Mouse (Mus musculus): ENCODE results near the gene Sfi1. TPM values are rescaled to one million over a fixed set of nuclear protein-coding genes. Genes with fewer than 3 reads are reported as not detected.
A peak's percentile ranks its signal among the peaks of the same experiment; 100 is the strongest.
"Not testable (repeated sequence)": the region's sequence is repeated elsewhere in the genome, so short reads cannot be mapped to it uniquely, and the experiment has no call there.

Sfi1 gene
- total and polyA plus RNA-seq, 3 experiments, result 49.8 to 180 (median 83.6) TPM

DNA sequence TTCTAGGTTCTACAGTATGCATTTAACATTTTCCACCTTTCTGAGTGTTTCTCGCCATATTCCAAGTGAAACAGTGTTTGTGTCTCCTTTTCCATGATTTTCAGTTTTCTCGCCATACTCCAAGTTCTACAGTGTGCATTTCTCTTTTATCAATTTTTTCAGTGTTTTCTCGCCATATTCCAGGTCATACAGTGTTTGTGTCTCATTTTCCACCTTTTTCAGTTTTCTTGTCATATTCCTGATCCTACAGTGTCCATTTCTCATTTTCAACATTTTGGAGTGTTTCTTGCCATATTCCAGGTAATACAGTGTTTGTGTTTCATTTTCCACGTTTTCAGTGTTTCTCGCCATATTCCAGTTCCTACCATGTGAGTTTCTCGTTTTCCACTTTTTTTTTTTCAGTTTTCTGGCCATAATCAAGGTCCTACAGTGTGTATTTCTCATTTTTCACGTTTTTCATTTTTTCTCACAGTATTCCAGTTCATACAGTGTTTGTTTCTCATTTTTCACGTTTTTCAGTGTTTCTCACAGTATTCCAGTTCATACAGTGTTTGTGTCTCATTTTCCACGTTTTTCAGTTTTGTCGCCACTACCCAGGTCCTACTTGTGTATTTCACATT is 91.3 kb downstream of the Sfi1 start:
- peak; percentile 61 for DNase-seq (ENCODE audit: low read depth, low spot score)
- peaks cover 5% of the 10 kb centered on the region; the same call in 1 of the 2 replicates for H3K9me3 ChIP-seq (replicated peaks; ENCODE audit: insufficient read depth, low read length)
- H3K4me1 ChIP-seq (ENCODE audit: control insufficient read depth in 1 of 2, insufficient read depth in 2 of 2, low read length in 2 of 2), result peaks cover 0 to 5% of the 10 kb centered on the region in 2 experiments; a peak in 2 of 4 replicates
- no peak overlapping the region for H3K27ac ChIP-seq (ENCODE audit: control insufficient read depth, low read depth, low read length)
- H3K36me3 ChIP-seq (ENCODE audit: control insufficient read depth in 1 of 2, insufficient read depth in 2 of 2, low read length in 2 of 2), result peaks cover 0 to 8% of the 10 kb centered on the region in 2 experiments; a peak in 2 of 4 replicates
- no peak overlapping the region for H3K9ac ChIP-seq (ENCODE audit: control insufficient read depth, low read depth, low read length, poor library complexity, severe bottlenecking)
- TF ChIP-seq ZNF384 (IDR thresholded peaks at IDR 0.05; ENCODE audit: low read depth, low read length), result no peak
- no peak for TF ChIP-seq MAZ (IDR thresholded peaks at IDR 0.05; ENCODE audit: low read depth, low read length)
- 0 out of 2 replicates have a peak, but pooled peaks have one; percentile 14 for TF ChIP-seq SMC3 (IDR thresholded peaks at IDR 0.05; ENCODE audit: low read depth, low read length)
- TF ChIP-seq NRF1 (IDR thresholded peaks at IDR 0.05; ENCODE audit: insufficient read depth, low read depth, low read length, poor library complexity, severe bottlenecking), result no peak
- TF ChIP-seq CHD1 (IDR thresholded peaks at IDR 0.05; ENCODE audit: low read depth, low read length), result 0 out of 2 replicates have a peak, but pooled peaks have one; percentile 75
- no peak for TF ChIP-seq RCOR1 (IDR thresholded peaks at IDR 0.05; ENCODE audit: low read depth, low read length)
- TF ChIP-seq EP300 (IDR thresholded peaks at IDR 0.05; ENCODE audit: low read depth in 1 of 2, low read length in 2 of 2), result 0 out of 4 replicates have a peak, but pooled peaks of 1 of the 2 experiments have one; percentile 15
- no peak; the same call in 1 of the 2 replicates for TF ChIP-seq RAD21 (IDR thresholded peaks at IDR 0.05; ENCODE audit: low read depth, low read length)
- 0 out of 2 replicates have a peak, but pooled peaks have one; percentile 4 for TF ChIP-seq JUND (IDR thresholded peaks at IDR 0.05; ENCODE audit: low read depth, low read length)
- no peak for TF ChIP-seq HCFC1 (IDR thresholded peaks at IDR 0.05; ENCODE audit: low read depth, low read length)
- TF ChIP-seq E2F4 (IDR thresholded peaks at IDR 0.05; ENCODE audit: borderline replicate concordance, low read depth, low read length), result 0 out of 2 replicates have a peak, but pooled peaks have one; percentile 29
- TF ChIP-seq MAFK (IDR thresholded peaks at IDR 0.05; ENCODE audit: borderline replicate concordance, low read depth, low read length), result 0 out of 2 replicates have a peak, but pooled peaks have one; percentile 34
- TF ChIP-seq KAT2A (conservative IDR thresholded peaks at IDR 0.05; ENCODE audit: low read depth, low read length), result no peak
- no peaks in the 10 kb centered on the region; the same call in 1 of the 2 replicates for H3K79me2 ChIP-seq (ENCODE audit: control insufficient read depth, insufficient read depth, low read length, poor library complexity)
- no peaks in the 10 kb centered on the region for H3K27me3 ChIP-seq (ENCODE audit: control insufficient read depth in 1 of 2, insufficient read depth in 2 of 2, low read length in 2 of 2)
- no peak overlapping the region for H3K4me3 ChIP-seq (ENCODE audit: control insufficient read depth in 1 of 2, insufficient read depth in 1 of 2, low read depth in 2 of 2, low read length in 2 of 2)

DNA sequence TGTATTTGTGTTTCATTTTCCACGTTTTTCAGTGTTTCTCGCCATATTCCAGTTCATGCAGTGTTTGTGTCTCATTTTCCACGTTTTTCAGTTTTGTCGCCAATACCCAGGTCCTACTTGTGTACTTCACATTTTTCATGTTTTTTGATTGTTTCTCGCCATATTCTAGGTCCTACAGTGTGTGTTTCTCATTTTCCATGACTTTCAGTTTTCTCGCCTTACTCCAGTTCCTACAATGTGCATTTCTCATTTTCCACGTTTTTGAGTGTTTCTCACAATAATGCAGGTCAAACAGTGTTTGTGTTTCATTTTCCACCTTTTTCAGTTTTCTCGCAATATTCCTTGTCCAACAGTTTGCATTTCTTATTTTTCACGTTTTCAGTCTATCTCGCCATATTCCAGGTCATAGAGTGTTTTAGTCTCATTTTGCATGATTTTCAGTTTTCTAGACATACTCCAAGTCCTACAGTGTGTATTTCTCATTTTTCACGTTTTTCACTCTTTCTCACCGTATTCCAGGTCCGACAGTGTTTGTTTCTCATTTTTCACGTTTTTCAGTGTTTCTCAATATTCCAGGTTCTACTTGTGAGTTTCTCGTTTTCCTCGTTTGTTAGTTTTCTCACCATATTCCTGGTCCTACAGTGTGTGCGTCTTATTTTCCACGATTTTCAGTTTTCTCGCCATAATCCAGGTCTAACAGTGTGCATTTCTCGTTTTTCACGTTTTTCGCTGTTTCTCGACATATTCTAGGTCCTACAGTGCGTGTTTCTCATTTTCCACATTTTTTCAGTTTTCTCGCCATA is 92.0 kb downstream of the Sfi1 start:
- Histone ChIP-seq H3K36me3 (ENCODE audit: control insufficient read depth in 1 of 2, insufficient read depth in 2 of 2, low read length in 2 of 2) (peaks cover 0 to 6% of the 10 kb centered on the region in 2 experiments; a peak in 2 of 4 replicates), H3K27ac (ENCODE audit: control insufficient read depth, low read depth, low read length) (no peak overlapping the region), H3K9me3 (replicated peaks; ENCODE audit: insufficient read depth, low read length) (peaks cover 5% of the 10 kb centered on the region; the same call in 1 of the 2 replicates), H3K79me2 (ENCODE audit: control insufficient read depth, insufficient read depth, low read length, poor library complexity) (no peaks in the 10 kb centered on the region; the same call in 1 of the 2 replicates), H3K27me3 (ENCODE audit: control insufficient read depth in 1 of 2, insufficient read depth in 2 of 2, low read length in 2 of 2) (no peaks in the 10 kb centered on the region), H3K4me3 (ENCODE audit: control insufficient read depth in 1 of 2, insufficient read depth in 1 of 2, low read depth in 2 of 2, low read length in 2 of 2) (no peak overlapping the region), H3K9ac (ENCODE audit: control insufficient read depth, low read depth, low read length, poor library complexity, severe bottlenecking) (no peak overlapping the region), H3K4me1 (ENCODE audit: control insufficient read depth in 1 of 2, insufficient read depth in 2 of 2, low read length in 2 of 2) (peaks cover 0 to 2% of the 10 kb centered on the region in 2 experiments; a peak in 1 of 4 replicates)
- DNase-seq (ENCODE audit: low read depth, low spot score), result peak; percentile 72
- 0 out of 4 replicates have a peak, but pooled peaks of 1 of the 2 experiments have one; percentile 2 for TF ChIP-seq EP300 (IDR thresholded peaks at IDR 0.05; ENCODE audit: low read depth in 1 of 2, low read length in 2 of 2)
- TF ChIP-seq TAL1 (IDR thresholded peaks at IDR 0.05; ENCODE audit: low read length), result peak; percentile 22; the same call in 1 of the 2 replicates
- no peak for TF ChIP-seq CHD2 (IDR thresholded peaks at IDR 0.05; ENCODE audit: low read length)
- TF ChIP-seq MAX (IDR thresholded peaks at IDR 0.05; ENCODE audit: low read length), result 0 out of 2 replicates have a peak, but pooled peaks have one; percentile 24
- TF ChIP-seq ZKSCAN1 (IDR thresholded peaks at IDR 0.05; ENCODE audit: low read depth, low read length), result peak; percentile 46; the same call in 1 of the 2 replicates
- TF ChIP-seq POLR2AphosphoS5 (IDR thresholded peaks at IDR 0.05; ENCODE audit: borderline replicate concordance, low read depth, low read length), result no peak
- 0 out of 2 replicates have a peak, but pooled peaks have one; percentile 32 for TF ChIP-seq UBTF (IDR thresholded peaks at IDR 0.05; ENCODE audit: borderline replicate concordance, insufficient read depth, low read depth, low read length)
- 0 out of 2 replicates have a peak, but pooled peaks have one; percentile 9 for TF ChIP-seq JUND (IDR thresholded peaks at IDR 0.05; ENCODE audit: low read depth, low read length)

DNA sequence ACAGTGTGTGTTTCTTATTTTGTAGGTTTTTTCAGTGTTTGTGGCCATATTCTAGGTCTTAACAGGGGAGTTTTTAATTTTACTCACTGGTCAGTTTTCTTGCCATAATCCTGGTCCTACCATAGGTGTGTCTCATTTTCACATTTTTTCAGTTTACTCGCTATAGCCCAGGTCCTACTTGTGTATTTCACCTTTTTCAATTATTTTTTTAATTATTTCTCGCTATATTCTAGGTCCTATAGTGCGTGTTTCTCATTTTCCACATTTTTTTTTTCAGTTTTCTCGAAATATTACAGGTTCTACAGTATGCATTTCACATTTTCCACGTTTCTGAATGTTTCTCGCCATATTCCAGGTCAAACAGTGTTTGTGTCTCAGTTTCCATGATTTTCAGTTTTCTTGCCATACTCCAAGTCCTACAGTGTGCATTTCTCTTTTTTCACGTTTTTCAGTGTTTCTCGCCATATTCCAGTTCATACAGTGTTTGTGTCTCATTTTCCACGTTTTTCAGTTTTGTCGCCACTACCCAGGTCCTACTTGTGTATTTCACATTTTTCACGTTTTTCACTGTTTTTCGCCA is 93.1 kb downstream of the Sfi1 start:
- not testable (repeated sequence) for H3K27me3 ChIP-seq (ENCODE audit: control insufficient read depth in 1 of 2, insufficient read depth in 2 of 2, low read length in 2 of 2); H3K36me3 ChIP-seq (ENCODE audit: control insufficient read depth in 1 of 2, insufficient read depth in 2 of 2, low read length in 2 of 2); H3K79me2 ChIP-seq (ENCODE audit: control insufficient read depth, insufficient read depth, low read length, poor library complexity); H3K27ac ChIP-seq (ENCODE audit: control insufficient read depth, low read depth, low read length); H3K4me1 ChIP-seq (ENCODE audit: control insufficient read depth in 1 of 2, insufficient read depth in 2 of 2, low read length in 2 of 2); H3K9ac ChIP-seq (ENCODE audit: control insufficient read depth, low read depth, low read length, poor library complexity, severe bottlenecking); H3K4me3 ChIP-seq (ENCODE audit: control insufficient read depth in 1 of 2, insufficient read depth in 1 of 2, low read depth in 2 of 2, low read length in 2 of 2); H3K9me3 ChIP-seq (replicated peaks; ENCODE audit: insufficient read depth, low read length)
- peak; percentile 87 for DNase-seq (ENCODE audit: low read depth, low spot score)
